Mouse (Mus musculus): ENCODE results near the gene Gm10181. TPM values are rescaled to one million over a fixed set of nuclear protein-coding genes. Genes with fewer than 3 reads are reported as not detected.
"Not testable (repeated sequence)": the region's sequence is repeated elsewhere in the genome, so short reads cannot be mapped to it uniquely, and the experiment has no call there.

Gm10181 gene
- not detected in 2 replicates for polyA plus RNA-seq (2012; rRNA removed)

DNA sequence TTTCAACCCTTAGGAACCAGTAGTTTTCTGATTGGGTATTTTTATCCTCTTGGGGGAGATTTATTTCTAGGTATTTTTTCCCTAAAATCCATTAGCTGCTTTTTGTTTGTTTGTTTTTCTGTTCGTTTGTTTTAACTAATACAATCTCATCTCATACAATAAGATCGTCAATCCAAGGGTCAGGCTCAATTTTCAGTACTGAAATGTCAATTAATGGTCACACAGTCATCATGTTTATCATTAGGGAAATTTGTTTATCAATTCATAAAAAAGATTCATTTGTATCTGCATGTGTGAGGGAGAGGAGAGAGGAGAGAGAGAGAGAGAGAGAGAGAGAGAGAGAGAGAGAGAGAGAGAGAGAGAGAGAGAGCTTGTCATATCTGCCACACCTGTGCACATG, at the start of gene Gm10181:
Gene Gm10181, plus strand, starts transcription at position 301 of the 400 bp plus-strand sequence.
- no peak for DNase-seq (ENCODE audit: low spot score)

DNA sequence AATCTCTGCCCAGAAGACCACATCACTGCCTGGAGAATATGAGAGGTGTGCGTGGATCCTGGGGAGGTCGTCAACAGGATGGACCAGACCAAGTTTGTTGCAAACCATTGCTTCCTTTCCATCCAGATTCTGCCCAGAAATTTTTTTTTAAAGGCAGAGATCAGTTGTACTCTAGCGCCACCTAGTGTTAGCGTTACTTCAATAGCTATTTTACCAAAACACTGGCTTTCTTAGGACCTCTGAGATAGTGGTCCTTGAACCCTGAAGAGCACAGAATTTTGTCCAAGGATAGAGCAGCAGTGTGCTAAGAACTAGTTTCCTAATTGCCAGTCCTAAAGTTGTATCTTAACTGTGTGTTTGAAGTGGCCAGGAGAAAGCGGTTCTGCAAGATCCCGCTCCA, 47.6 kb upstream of the Gm10181 start:
- no peak for DNase-seq (ENCODE audit: low spot score)

DNA sequence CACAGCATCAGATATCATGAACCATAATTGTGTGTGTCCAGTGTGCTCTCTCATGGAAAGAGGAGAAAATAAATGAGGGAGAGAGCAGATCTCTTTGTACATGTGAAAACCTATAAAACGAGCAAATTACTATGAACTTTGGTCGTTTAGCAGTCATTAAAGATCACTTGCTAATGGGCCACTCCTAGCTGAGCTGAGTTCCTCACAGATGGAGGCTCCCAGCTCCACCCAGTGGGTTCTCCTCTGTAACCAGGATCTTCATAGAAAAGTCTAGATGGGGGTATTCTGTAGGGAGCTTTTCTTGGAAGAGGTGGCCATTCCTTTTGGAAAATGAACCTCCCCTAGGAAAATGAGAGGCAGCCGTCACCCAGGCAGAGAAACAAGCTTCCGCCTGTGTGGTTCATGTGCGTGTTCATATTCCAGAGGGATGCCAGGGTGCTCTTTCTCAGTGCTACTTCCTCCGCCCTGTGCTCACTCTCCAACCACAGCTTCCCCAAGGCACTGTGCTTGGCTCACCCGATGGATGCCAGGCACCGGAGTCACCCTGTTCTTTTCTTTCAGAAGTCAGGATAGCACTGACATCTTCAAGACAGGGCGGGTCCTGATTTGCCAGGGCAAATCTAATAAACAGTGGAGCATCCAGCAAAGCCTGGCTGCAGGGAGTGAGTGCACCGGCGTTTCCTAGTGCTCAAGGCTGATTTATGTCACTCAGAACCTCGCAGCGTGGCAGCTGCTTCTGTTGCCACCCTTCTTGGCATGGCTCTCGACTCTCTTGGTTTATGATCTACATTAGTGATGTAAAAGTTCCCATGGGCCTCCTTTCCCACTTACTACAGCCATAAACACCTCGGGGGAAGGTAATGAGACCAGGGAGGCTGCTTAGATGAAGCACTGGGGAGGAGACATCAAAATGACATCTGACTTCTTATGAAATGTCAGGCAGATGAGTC, 46.8 kb upstream of the Gm10181 start:
- no peak for DNase-seq (ENCODE audit: low spot score)

DNA sequence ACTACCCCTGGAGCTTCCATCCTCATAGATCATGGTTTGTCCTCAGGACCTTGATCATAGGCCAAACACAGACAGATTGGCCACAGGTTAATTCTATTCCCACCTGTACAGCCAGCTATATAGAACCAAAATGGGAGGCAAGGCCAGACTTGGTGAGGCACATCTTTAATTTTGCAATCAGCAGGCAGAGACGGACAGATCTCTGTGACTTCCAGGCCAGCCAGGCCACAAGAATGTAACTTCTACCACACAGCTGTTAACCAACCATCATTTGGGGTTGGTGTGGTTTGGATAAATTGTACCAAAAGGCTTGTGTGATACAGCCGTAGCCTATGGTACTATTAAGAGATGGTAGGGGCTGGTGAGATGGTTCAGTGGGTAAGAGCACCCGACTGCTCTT, 44.9 kb upstream of the Gm10181 start:
- DNase-seq (ENCODE audit: low spot score), result no peak

DNA sequence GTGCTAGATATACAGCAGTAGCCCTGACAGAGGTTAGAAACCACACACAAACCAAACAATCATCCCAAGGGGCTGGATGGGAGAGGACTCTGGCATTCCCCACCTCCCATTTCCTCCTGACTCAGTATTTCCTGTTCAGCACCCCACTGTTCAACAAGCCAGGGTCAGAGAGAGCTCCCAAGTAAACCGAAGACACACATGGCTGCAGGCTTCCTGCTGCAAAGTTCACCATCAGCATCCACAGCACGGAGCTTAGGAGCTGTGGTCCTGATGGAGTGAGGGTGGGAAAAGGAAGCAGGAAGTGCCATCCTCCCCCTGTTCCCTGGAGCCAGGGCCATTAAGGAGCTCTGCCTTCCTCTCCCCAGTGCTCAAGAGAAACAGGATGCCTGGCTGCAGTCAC, 40.9 kb upstream of the Gm10181 start:
- DNase-seq (ENCODE audit: low spot score), result no peak

DNA sequence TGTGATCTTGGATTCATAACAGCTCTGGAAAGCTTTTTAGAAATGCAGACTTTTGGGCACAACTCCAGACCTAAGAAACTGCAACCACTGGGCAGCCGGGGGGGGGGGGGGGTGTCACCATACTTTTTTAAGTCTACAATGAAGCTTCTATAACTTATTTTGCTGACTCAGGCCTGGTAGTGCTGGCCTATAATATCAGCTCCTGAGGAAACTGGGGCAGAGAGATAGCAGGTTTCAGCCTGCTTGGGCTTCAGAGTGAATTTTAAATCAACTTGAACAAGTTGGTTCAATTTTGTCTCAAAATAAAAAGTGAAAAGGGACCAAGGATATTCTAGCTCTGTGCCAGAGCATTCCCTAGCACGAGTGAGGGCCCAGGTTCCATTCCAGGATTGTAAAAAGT, 40.3 kb upstream of the Gm10181 start:
- no peak for DNase-seq (ENCODE audit: low spot score)

DNA sequence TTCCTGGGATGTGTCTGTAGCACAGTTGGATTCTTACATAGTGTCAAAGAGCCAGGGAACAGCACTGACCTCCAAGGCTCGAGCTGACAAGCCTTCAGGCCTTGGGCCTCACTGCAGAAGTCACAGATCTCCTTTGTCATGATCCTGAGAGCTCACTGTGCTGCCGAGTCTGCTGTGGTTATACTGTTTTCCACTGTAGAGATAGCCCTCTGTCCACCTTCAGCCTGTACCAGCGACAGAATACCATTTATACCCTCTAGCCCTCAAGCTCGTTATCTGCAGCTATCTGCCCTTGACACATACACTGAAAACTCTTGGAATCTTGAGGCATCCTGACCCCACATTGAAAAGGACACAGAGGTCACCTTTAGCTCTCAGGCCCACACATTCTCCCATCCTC, 37.3 kb upstream of the Gm10181 start:
- DNase-seq (ENCODE audit: low spot score), result no peak

DNA sequence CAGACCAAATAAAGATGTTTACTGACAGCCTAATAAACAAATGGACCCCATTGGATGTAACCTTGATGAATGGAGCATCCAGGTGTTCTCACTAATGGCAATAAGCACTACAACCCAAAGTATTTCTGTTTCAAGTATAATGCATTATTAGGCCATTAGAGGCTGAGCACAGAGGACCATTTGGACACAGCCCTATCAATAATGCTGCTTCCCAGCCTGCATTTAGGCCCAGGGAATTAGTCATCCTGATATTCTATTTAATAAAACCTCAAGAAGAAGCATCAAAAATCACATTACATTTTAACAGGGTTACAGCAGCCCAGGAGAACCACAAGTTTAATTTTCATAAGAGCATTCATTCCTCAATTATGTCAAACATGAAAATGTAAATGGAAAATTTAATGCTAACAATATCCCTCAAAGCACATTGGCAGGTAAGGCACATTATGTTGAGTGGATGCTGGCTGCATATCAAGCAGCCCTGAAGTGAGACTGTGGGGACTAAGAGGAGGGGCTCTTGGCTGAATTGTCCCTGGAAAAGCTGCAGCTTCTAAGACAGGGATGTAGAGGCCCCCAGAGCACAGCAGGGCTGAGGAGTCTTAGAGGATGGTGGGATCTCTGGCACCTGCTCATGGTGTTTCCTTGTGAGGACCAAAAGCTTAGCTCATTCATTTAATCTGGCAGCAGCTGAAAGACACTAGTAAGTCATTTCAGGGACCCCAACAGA, 33.4 kb upstream of the Gm10181 start:
- DNase-seq (ENCODE audit: low spot score), result no peak

DNA sequence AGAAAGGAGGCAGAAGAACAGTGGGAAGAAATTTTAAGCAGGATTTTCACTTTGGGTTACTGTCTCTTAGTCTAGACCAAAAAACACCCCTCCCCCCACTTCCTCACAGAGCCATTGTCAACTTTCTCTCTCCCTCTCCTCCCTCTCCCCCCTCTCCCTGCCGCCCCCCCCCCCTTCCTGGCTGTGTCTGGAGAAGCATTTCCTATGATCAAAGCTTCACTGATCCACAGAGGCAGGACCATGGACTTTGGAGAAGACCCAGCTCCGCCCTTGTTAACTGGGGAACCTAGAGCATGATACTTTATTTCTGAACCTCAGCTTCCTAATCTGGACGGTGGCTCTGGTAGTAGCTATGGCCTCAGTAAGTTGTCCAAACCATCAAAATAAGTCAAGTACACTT, 30.5 kb upstream of the Gm10181 start:
- no peak for DNase-seq (ENCODE audit: low spot score)

DNA sequence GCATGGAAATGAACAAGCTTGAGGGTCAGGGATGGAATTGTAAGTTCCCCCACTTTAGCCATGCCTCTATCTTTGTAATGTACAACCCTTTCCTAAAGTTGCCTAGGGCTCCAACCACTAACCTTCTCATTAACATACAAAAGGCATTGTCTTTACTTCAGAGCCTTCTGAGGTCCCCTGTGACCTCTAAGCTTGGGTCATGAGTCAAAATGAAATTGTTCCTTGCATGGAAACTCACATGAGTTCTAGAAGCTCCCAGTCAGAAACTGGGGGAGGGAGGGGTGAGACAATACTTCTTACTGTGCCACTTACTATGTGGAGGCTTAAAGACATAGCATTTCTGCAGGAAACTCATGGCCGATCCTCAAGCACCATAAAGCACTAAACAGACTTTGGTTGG, 16.6 kb upstream of the Gm10181 start:
- DNase-seq (ENCODE audit: low spot score), result no peak

DNA sequence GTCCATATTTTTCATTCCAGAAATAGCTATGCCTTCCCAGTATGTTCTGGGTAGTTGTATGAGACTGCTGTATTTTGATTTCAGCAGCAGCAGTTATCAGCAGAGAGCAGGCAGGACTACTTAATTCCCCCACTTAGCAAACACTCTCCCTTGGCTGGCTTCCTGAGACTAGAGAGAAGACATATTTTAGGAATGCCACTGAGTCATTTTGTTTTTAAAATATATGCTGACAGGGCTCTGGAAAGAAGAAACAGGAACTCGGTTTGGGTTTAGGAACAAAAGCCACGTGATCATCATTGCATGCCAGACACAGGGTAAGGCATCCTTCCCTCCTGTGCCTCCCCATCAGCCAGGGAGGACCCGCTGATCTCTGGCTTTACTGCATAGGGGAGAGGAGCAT, 13.2 kb upstream of the Gm10181 start:
- no peak for DNase-seq (ENCODE audit: low spot score)

DNA sequence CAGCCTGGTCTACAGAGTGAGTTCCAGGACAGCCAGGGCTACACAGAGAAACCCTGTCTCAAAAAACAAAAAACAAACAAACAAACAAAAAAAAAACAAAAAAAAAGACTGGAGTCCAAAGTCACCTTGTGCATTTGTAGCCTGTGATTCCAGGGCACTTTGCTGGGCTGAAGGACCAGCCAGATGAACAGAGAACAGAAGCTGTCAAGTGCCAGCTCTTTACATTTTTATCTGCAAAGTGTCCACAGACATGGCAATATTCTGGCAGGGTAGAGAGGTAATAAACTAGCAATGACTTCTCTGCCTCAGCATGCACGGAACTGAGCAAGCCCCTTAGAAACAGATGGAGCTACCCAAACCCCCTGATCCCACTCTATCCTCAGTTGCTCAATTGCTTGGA, 12.7 kb upstream of the Gm10181 start:
- no peak for DNase-seq (ENCODE audit: low spot score)

DNA sequence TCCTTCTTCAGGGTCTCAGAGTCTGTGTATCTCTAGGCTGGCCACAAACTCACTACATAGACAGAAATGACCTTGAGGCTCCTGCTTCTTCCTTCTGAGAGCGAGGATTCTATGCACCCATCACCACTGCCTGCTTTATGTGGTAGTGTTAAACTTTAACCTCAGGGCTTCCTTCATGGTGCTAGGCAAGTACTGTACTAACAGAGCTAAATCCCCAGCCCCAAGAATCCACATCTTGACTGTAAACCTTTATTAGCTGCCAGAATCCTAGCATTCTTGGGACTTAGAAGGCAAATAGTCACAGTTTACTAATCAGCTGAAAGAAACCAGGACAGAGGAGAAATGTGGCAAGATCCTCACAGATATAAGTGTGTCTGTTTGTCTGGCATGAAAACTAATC, 1.6 kb downstream of the Gm10181 start:
- DNase-seq (ENCODE audit: low spot score), result no peak

DNA sequence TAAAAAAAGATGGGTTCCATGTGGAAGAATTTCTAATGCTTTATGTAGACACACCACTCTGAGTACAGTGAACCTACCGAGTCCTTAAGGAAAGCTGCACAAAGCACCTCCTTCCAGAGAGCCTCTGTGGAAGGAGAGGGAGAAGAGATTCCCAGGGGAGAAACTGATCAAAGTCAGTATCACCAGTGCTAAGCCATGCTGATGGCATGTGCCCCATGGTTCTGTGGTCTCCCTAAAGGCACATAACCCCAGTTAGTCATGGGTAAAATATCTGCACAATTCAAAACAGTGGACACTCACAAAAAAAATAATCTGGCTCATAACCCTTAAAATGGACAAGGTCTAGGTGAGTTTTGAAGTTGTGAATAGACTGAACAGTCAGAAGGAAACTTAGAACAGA, 13.7 kb downstream of the Gm10181 start:
- DNase-seq (ENCODE audit: low spot score), result no peak

DNA sequence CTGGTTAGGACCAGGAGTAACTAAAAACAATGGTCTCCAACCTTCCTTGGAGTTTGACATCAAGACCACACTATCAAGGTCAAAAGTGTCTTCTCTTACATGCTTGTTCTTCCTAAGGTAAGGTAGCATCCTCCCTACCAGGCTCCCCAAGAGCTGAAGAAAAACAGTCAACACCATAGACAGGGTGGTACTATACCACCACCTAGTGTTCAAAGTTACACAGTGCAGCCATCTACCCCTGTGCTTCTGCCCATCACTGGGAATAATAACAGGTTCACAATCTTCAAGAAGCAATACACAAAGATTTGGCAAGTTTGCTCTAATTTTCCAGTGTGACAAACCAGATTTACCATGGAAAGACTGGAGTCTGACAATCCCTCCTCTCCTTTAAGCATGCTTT, 15.4 kb downstream of the Gm10181 start:
- no peak for DNase-seq (ENCODE audit: low spot score)

DNA sequence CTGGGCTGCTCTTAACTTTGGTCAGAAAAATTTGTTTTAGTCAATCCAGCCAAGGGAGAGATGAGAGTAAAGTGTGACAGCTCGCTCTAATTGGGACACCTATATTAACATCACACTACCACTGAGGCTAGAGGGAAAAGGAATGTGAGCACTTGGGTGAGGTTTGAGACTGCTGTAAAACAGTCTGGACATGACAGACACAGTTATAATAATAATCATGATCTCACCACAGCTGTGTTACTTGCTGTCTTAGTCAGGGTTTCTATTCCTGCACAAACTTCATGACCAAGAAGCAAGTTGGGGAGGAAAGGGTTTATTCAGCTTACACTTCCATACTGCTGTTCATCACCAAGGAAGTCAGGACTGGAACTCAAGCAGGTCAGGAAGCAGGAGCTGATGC, 34.4 kb downstream of the Gm10181 start:
- DNase-seq (ENCODE audit: low spot score), result not testable (repeated sequence)

DNA sequence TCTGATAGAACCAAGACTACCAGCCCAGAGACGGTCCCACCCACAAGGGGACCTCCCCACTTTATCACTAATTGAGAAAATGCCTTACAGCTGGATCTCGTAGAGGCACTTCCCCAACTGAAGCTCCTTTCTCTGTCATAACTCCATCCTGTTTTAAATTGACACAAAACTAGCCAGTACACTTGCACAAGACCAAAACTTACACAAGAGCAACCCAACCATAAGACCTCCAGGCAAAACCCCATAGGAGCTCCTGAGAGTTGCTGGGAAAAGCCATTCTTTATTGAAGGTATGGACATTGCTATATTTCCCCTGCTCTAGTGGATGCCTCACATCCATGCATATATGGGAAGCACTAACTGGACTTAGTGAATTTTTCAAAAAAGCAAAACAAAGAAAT, 34.8 kb downstream of the Gm10181 start:
- no peak for DNase-seq (ENCODE audit: low spot score)

DNA sequence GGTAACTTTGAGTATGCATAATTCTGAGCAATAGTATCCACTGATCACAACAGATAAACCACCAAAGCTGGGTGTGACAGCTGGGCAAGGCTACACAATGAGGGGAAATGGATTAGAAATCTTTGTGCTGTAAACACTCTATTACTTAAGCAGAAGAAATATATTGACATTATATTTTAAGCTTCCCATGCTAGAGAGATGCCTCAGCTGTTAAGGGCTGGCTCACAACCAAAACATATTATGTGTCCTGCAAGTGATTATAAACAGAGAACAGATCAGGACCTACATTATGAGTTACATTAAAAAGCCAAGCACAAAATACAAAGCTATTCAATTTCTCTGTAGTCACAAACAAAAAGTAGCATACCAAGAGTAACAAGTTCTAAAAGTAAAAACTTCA, 43.0 kb downstream of the Gm10181 start:
- DNase-seq (ENCODE audit: low spot score), result no peak

DNA sequence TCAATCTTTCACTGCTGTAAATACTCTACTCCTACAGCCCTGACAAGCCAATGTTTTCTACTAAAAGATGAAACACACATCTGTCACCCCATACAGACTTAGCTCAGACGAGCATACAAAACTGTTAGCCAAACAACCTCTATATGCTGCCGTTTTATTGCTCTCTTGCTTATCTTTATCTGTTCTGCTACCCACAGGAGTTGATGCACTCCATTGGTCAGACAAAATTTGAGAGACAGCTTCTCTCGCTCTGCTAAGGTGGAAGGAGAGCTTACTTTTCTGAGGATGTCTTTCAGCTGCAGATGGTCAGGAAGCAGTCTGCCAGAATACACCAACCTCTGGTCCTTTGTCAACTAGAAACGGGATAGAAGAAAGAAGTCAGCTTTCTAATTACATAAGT, 43.7 kb downstream of the Gm10181 start:
- DNase-seq (ENCODE audit: low spot score), result no peak

DNA sequence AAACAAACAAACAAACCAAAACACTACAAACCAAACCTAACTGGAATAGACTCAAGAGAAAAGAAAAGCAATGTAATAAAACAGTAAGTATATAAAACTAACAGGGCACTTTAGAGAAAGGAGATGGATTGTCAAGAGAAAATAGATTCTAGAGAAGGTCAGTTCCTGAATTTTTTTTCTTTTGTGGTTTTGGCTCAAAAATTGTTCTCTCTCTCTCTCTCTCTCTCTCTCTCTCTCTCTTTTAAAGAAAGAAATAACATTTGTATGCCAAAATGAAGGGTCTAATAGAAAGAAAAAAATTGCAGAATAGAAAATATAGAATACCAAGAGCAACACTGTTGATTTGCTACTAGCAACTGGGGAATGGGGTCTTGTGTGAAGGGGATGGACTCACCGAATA, 49.7 kb downstream of the Gm10181 start:
- DNase-seq (ENCODE audit: low spot score), result no peak

Measured in urinary bladder, adult 2 months (tissue).